14 mouse cellular contexts compared by ENCODE assay signal in genomic region chr7:114479779-114480178, GRCm38 (mm10).
DNase-seq lines count a peak whose midpoint lies in the region; ATAC-seq and TF ChIP-seq lines count a peak whose summit lies in the region.
"Had no signal": no experiment of that assay in that cellular context is flagged by ENCODE, and none has a peak within 500 bp of the region (broad histone marks: within the 10 kb centered on the region; RNA-seq: fewer than 3 reads in every experiment).

No protein-coding gene starts in this region.

- no peaks in the 10 kb centered on the region for H3K27me3 ChIP-seq in liver, embryonic 11.5 days (replicated peaks; ENCODE audit: control insufficient read depth, insufficient read depth, low read length)
- H3K27me3 ChIP-seq in G1E (ENCODE audit: insufficient read depth, low read length), result no peaks in the 10 kb centered on the region

- DNase-seq in liver, embryonic 11.5 days (ENCODE audit: low spot score), result no peak
- DNase-seq in liver, result no peak
- no peak for DNase-seq in G1E (ENCODE audit: low spot score)
- no peak for DNase-seq in right cerebral cortex, postnatal 14 days
- no peak for DNase-seq in layer of hippocampus, adult 11-12 months (ENCODE audit: low spot score)
- no peak for DNase-seq in urinary bladder, postnatal 10 days (ENCODE audit: low spot score)
- DNase-seq: adrenal gland, postnatal 25 days; cerebellum, adult 8-10 months; gastrocnemius, postnatal 36 days; heart, postnatal 4 days; kidney, postnatal 25 days had no signal

- H3K27ac ChIP-seq in liver, embryonic 11.5 days (ENCODE audit: low read depth, low read length), result no peak overlapping the region
- H3K27ac ChIP-seq: macrophage had no signal

- no peak for TF ChIP-seq CTCF in G1E (IDR thresholded peaks at IDR 0.05; ENCODE audit: low read depth, low read length)

- WGBS in liver, embryonic 11.5 days, result 39% methylated on average over 4 of the region's 4 CpGs

- no peaks in the 10 kb centered on the region for H3K4me1 ChIP-seq in liver, embryonic 11.5 days (replicated peaks; ENCODE audit: control insufficient read depth, insufficient read depth, low read length)
- peaks cover 51% of the 10 kb centered on the region for H3K4me1 ChIP-seq in G1E (ENCODE audit: insufficient read depth, low read depth, low read length)

- no peak overlapping the region for H3K9ac ChIP-seq in liver, embryonic 11.5 days (ENCODE audit: low read depth, low read length)

- H3K9me3 ChIP-seq in liver, embryonic 11.5 days (ENCODE audit: control insufficient read depth, low read length), result no peaks in the 10 kb centered on the region
- H3K9me3 ChIP-seq in G1E (replicated peaks), result no peaks in the 10 kb centered on the region

- no peaks in the 10 kb centered on the region for H3K36me3 ChIP-seq in liver, embryonic 11.5 days (ENCODE audit: control insufficient read depth, insufficient read depth, low read length)
- no peaks in the 10 kb centered on the region for H3K36me3 ChIP-seq in G1E (replicated peaks)

- H3K4me3 ChIP-seq in liver, embryonic 11.5 days (ENCODE audit: low read depth, low read length), result no peak overlapping the region
- H3K4me3 ChIP-seq in G1E (ENCODE audit: low read depth, low read length), result no peak overlapping the region

- peak; percentile 34; the same call in 1 of the 2 replicates for ATAC-seq in liver, embryonic 11.5 days (replicated peaks; ENCODE audit: low FRiP score)
- ATAC-seq in G1E (ENCODE audit: extremely low read depth, insufficient number of reproducible peaks, low FRiP score, poor library complexity, severe bottlenecking), result peak; percentile 85
- ATAC-seq in hematopoietic stem cell, adult 5-6 weeks (replicated peaks in 1 of 2; ENCODE audit: insufficient read depth in 1 of 2, low FRiP score in 2 of 2, low TSS enrichment in 1 of 2, low read depth in 1 of 2, poor library complexity in 2 of 2, severe bottlenecking in 2 of 2), result peak; percentile 96
- ATAC-seq in neutrophil, adult 5-6 weeks (ENCODE audit: extremely low read depth, insufficient number of reproducible peaks, low FRiP score, poor library complexity, severe bottlenecking), result peak; percentile 94

- H3K4me2 ChIP-seq in liver, embryonic 11.5 days, result peak overlapping the region; percentile 27; the same call in 1 of the 2 replicates

Comparison
In these comparisons a context has a peak if more than half of its experiments do, and no peak if none do; other contexts are left out.
1. ATAC-seq: peak in every context shown above with its lines; median percentile 96 in hematopoietic stem cell, adult 5-6 weeks; 94 in neutrophil, adult 5-6 weeks; 85 in G1E; 34 in liver, embryonic 11.5 days.